Mouse (Mus musculus): ENCODE results near the gene Crygf.
"Not testable (repeated sequence)": the region's sequence is repeated elsewhere in the genome, so short reads cannot be mapped to it uniquely, and the experiment has no call there.

Gene Crygf

GRCm38 (mm10) chr1:65926294-65926693 lies at the start of gene Crygf:
Crygf (plus strand) TSS chr1:65926520.
- DNase-seq: no peak

DNA sequence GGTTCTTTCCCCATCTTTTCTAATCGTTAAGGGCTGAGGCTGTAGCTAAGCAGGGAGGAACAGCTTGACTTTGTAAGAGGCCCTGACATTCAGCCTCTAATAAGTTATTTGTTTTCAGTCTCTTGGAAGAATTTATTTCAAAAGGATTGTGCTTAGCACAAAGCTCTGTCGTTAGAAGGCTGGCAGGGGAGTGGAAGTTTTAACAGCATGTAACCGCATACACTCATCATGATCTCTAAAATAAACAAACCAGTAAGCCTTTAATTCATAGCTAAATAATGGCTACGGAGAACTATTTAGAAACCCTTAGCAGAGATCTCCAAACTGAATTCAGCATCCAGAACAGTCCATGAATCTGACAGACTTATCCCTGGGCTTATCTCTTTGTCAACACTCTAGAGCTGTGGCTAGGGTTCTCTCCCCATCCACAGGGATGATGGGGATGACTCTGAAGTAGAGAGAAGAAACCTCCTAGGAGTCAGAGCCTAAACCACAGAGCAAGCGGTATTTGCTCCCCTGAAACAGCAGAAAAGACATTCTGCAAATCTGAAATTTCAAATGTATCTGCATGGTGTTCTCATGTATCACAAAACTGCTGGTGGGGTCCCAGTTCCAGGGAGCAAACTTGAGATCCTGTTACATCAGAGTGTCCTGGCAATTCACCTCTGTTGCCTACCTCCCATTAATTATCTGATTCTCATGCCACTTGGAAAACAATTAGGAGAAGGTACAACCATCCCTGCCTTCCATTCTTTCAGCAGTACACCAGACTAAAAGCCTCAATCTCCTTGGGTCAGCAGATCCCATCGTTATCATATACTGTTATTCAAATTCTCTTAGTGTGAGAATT lies 734 bp upstream of the Crygf start:
- DNase-seq: no peak

- DNase-seq: not testable (repeated sequence)
Observed at GRCm38 (mm10) chr1:65926696-65927095, 376 bp downstream of the Crygf start.

DNA sequence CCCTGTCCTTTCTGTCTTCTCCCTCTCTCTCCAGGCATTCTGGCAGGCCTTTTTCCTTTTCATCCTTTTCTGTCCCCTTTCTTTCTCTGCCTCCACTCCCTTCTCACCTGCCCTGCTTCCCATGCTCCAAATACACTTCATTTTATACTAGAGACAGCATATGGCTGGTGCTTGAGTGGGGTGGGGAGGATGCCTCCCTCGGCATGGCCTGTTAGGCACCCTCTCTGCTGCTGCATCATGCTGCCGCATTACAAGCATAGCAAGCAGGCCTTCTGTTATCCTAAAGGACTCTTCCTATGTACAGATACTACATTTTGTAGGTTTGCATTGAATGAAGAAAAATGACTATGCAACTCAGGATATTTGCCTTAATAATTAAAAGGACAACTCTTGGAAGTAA lies 3.7 kb downstream of the Crygf start:
- no peak for DNase-seq

- DNase-seq: no peak
Observed at GRCm38 (mm10) chr1:65932091-65932812, 5.9 kb downstream of the Crygf start.
